Mouse (Mus musculus) heart, postnatal 0 days (tissue): ENCODE data around the gene B4galnt4.

Experiments
- CTCF ChIP-seq: IDR thresholded peaks from 2 replicates; pipeline ENCODE4 v1.5.1; 2016; ENCODE audit warnings: antibody characterized with exemption, control low read depth, low read depth
- EP300 ChIP-seq: IDR thresholded peaks from 2 replicates; pipeline ENCODE4 v1.6.1; 2016; ENCODE audit warnings: antibody characterized with exemption, low read depth

GRCm38 (mm10) chr7:141097177-141097576 lies 36.3 kb downstream of the B4galnt4 start:
- TF ChIP-seq CTCF (no peak), EP300 (no peak)
